Mouse (Mus musculus) adrenal gland, postnatal 36 days (tissue): ENCODE measurements around the gene H2-M10.6. TPM values are rescaled to one million over a fixed set of nuclear protein-coding genes. Genes with fewer than 3 reads are reported as not detected.
A peak's percentile ranks its signal among the peaks of the same experiment; 100 is the strongest.
"Not testable (repeated sequence)": the region's sequence is repeated elsewhere in the genome, so short reads cannot be mapped to it uniquely, and the experiment has no call there.

ENCODE experiments used
- DNase-seq, 2 experiments: peaks; one replicate each; pipeline ENCODE4 v3.0.0; 2021; ENCODE audit warnings: mixed read lengths in 1 of 2
- long read RNA-seq, 2 experiments: library from polyadenylated mRNA; stranded (forward); transcript quantifications; one replicate each; pipeline ENCODE4 v2.0.0; 2021; ENCODE audit warnings: borderline sequencing depth in 2 of 2
- total RNA-seq, 2 experiments: library from RNA; stranded (reverse); gene quantifications; 2 replicates each; pipeline ENCODE4 v1.2.3; 2021

Gene H2-M10.6
- not detected for total RNA-seq
- long read RNA-seq, experiment 1, result 0 reads
- long read RNA-seq, experiment 2, result 0 reads

GRCm38 (mm10) chr17:36811871-36812270, at the start of gene H2-M10.6:
H2-M10.6 (plus strand) TSS chr17:36812171.
- DNase-seq, result no peak

- no peak for DNase-seq
Measured at GRCm38 (mm10) chr17:36763816-36764215, 48.2 kb upstream of the H2-M10.6 start.

GRCm38 (mm10) chr17:36764244-36764643, 47.7 kb upstream of the H2-M10.6 start:
- peak; percentile 13 to 26 for DNase-seq

GRCm38 (mm10) chr17:36765403-36765802, 46.6 kb upstream of the H2-M10.6 start:
- DNase-seq, result peak in 1 of 2 experiments; percentile 7

- DNase-seq, result not testable (repeated sequence)
Measured at GRCm38 (mm10) chr17:36772610-36773009, 39.4 kb upstream of the H2-M10.6 start, which contains the start of gene H2-M10.5. H2-M10.5 (plus strand) TSS chr17:36772910.

- no peak for DNase-seq
Measured at GRCm38 (mm10) chr17:36781533-36781932, 30.4 kb upstream of the H2-M10.6 start.

GRCm38 (mm10) chr17:36786483-36786886, 25.5 kb upstream of the H2-M10.6 start:
- peak; percentile 6 to 15 for DNase-seq

GRCm38 (mm10) chr17:36788351-36788750, 23.6 kb upstream of the H2-M10.6 start:
- no peak for DNase-seq

GRCm38 (mm10) chr17:36788801-36789200, 23.2 kb upstream of the H2-M10.6 start:
- DNase-seq, result peak; percentile 58 to 75

- DNase-seq, result no peak
Measured at GRCm38 (mm10) chr17:36799493-36799892, 12.5 kb upstream of the H2-M10.6 start.

- not testable (repeated sequence) for DNase-seq
Measured at GRCm38 (mm10) chr17:36799921-36800462, 12.0 kb upstream of the H2-M10.6 start.

GRCm38 (mm10) chr17:36824005-36824404, 12.0 kb downstream of the H2-M10.6 start:
- peak; percentile 57 to 64 for DNase-seq

GRCm38 (mm10) chr17:36825525-36825924, 13.6 kb downstream of the H2-M10.6 start:
- no peak for DNase-seq

- DNase-seq, result peak; percentile 83 to 90
Measured at GRCm38 (mm10) chr17:36826002-36826401, 14.0 kb downstream of the H2-M10.6 start.

GRCm38 (mm10) chr17:36828488-36828887, 16.5 kb downstream of the H2-M10.6 start:
- no peak for DNase-seq

- DNase-seq, result no peak
Measured at GRCm38 (mm10) chr17:36830470-36830869, 18.5 kb downstream of the H2-M10.6 start.

- no peak for DNase-seq
Measured at GRCm38 (mm10) chr17:36832694-36833093, 20.7 kb downstream of the H2-M10.6 start.

GRCm38 (mm10) chr17:36835591-36836426, 23.8 kb downstream of the H2-M10.6 start:
- peak; percentile 73 to 83 for DNase-seq

GRCm38 (mm10) chr17:36836427-36836812, 24.4 kb downstream of the H2-M10.6 start:
- DNase-seq, result no peak

GRCm38 (mm10) chr17:36836874-36837647, 25.1 kb downstream of the H2-M10.6 start, which contains the start of gene Trim26:
Trim26 (plus strand) TSS chr17:36837134.
- peak; percentile 96 to 97 for DNase-seq

GRCm38 (mm10) chr17:36839001-36839400, 27.0 kb downstream of the H2-M10.6 start:
- DNase-seq, result no peak

- no peak for DNase-seq
Measured at GRCm38 (mm10) chr17:36839931-36840330, 28.0 kb downstream of the H2-M10.6 start.
